Mouse (Mus musculus) B cell, adult 2 months (primary cell): ENCODE measurements at regions not wholly inside any gene's neighbourhood (a gene's known extent, or its start where the extent isn't known, plus 50 kb on each side); places are given as distances from the start of the nearest gene placed in this dataset.

Experiments
- DNase-seq, 2 experiments: peaks; one replicate each; pipeline ENCODE4 v3.0.0; 2022

- no peak for DNase-seq
Observed at GRCm38 (mm10) chr17:14481746-14482145, 202.4 kb downstream of the Smoc2 start.

GRCm38 (mm10) chr17:14478938-14479505, 199.7 kb downstream of the Smoc2 start:
- no peak for DNase-seq

GRCm38 (mm10) chr17:14476707-14477106, 197.4 kb downstream of the Smoc2 start:
- no peak for DNase-seq

- DNase-seq = no peak
Observed at GRCm38 (mm10) chr17:14475778-14476647, 196.7 kb downstream of the Smoc2 start.

GRCm38 (mm10) chr17:14475277-14475676, 196.0 kb downstream of the Smoc2 start:
- DNase-seq = no peak

- no peak for DNase-seq
Observed at GRCm38 (mm10) chr17:14468754-14469488, 189.6 kb downstream of the Smoc2 start.

GRCm38 (mm10) chr17:14455251-14455743, 176.0 kb downstream of the Smoc2 start:
- DNase-seq = no peak
